Mouse (Mus musculus) hematopoietic stem cell, adult 5-6 weeks (primary cell): ENCODE data around the gene Plpp7. TPM values are rescaled to one million over a fixed set of nuclear protein-coding genes. Genes with fewer than 3 reads are reported as not detected.

Source experiments
- ATAC-seq, 2 experiments: fragments of 125-278 bp in 1 of 2; replicated peaks in 1 of 2; 2 replicates each; pipeline ENCODE4 v1.8.0; 2016 to 2017; ENCODE audit warnings: inconsistent platforms in 2 of 2, mild to moderate bottlenecking in 2 of 2, moderate number of reproducible peaks in 2 of 2, low read depth in 1 of 2, moderate TSS enrichment in 1 of 2; ENCODE audit not compliant: low FRiP score in 2 of 2, poor library complexity in 2 of 2, severe bottlenecking in 2 of 2, insufficient read depth in 1 of 2, low TSS enrichment in 1 of 2
- total RNA-seq: library from RNA; stranded (forward); fragments of 172-1452, 232-1000 nt; gene quantifications from 2 replicates; pipeline ENCODE4 v1.2.3, GENCODE M21; 2017

The Plpp7 gene
- 1.1 and 2.2 TPM in 2 replicates for total RNA-seq

DNA sequence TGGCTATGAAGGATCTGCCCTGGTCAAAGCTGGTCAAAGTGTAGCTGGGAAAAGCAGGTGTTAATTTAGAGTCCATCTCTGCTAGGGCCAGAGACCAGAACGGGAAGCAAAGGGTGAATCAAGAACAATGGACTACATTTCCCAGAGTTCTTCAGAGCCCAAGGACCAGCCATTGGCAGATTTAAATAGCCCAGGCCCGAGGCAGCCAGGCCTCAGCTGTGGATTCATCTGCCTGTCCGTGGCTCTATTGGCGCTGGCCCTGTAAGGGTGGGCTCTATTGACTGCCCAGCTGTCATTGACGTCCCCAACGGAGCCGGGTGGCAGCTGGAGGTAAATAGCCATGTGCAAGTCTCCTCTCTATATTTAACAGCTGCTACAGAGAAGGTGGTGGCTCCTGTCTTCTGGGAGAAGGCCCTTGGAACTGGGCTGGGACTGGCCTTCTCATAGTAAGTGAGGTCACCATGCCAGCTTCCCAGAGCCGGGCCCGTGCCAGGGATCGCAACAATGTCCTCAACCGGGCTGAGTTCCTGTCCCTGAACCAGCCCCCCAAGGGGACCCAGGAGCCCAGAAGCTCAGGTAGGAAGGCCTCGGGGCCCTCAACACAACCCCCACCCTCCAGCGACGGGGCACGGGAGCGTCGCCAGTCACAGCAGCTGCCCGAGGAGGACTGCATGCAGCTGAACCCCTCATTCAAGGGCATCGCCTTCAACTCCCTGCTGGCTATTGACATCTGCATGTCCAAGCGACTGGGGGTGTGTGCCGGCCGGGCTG, at the start of gene Plpp7:
TSS of gene Plpp7 (plus strand) at position 178 of the 771 bp plus-strand sequence.
- ATAC-seq: peak; percentile 68 to 87

DNA sequence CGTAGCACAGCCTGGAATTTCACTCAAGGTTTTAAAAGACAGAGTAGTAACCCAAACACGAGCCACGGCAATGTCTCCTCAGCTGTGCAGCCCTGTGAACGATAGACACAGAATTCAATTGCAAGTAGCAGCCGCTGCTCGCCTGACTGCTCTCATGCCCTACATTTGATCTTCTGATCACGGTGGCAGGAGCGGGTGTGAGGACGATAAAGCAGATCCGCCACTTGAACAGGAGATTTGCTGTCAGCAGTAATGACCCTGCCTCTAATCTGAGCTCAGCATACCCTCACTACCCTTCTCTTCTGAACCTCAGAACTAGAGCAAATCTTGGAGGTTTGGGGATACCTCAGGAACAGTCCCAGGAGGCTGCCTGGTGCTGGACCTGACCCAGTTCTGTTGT, 49.3 kb upstream of the Plpp7 start:
- no peak for ATAC-seq

DNA sequence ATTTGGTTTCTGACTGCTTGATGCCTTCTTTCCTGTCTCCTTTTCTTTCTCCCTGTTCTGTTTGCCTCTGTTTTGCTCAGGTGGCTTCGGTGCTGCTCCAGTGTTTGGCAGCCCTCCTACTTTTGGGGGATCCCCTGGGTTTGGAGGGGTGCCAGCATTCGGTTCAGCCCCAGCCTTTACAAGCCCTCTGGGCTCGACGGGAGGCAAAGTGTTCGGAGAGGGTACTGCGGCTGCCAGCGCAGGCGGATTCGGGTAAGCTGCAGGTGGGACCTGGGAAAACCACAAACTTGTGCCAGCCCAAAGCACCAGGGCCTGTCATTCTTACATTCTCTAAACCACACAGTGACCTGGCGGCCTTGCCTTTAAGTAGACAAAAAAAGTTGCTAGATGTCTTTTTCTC, 48.0 kb upstream of the Plpp7 start:
- peak; percentile 65 to 85 for ATAC-seq

DNA sequence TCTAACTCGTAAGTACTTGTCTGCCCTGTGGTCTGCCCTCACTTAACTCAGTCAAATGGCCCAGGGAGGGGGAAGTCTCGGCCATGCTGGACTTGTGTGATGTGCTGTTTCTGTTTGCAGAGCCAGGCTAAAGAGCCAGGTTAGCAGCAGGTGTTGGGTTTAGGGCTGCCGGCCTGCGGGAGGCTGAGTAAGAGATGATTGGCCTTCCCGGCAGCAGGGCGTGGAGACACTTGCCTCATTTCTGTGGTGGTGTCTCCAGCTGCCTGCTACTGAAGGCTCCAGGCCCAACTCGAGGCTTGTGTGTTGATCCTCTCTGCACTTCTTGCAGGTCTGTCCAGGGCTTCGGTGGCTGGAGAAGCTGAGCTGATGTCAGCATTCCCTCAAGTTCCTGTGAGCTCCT, 43.5 kb upstream of the Plpp7 start:
- no peak for ATAC-seq

DNA sequence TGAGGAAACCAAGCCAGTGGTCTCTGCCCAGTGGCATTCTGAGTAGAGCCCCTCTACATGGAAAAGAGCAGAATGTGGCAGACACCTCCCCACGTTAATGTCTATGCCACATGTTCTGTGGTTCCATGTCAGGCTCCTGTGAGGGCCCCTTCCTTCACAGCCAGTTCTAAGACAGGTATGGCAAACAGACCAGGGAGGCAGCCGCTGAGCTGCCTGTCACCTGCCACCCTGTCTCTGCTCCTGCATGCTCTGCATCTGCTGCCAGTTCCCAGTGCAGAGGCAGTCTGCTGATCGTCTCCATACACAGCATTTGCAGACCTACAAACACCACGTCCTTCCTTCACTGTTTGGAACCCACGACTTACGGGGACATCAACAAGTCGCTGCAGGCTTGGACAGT, 42.9 kb upstream of the Plpp7 start:
- no peak for ATAC-seq

DNA sequence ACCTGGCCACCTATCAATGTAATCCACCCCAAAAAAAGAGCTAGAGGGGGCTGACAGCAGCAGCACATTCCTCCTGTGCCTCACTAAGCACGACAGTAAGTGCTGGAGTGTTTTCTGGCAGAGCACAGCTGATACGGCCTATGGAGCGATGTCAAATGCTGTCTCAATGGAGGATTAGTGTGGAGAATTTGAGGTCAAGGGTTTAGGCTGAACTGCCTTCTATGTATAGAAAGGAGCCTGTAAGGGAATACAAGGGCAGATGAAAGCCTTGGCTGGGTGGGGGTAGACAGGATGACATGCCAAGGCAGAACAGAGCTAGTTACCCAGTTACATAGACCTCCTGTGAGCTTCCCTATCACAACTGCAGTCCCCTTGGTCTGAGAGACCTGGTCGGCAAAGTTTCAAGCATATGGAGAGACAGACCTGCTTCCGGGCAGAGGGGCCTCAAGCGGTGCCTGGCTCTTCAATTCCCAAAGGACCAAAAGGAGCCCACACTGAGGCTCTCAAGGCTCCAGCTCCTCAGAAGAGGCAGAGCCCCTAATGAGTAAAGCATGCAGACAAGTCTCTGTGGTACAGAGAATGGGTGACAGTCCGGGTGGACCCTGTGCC, 39.9 kb upstream of the Plpp7 start:
- no peak for ATAC-seq

DNA sequence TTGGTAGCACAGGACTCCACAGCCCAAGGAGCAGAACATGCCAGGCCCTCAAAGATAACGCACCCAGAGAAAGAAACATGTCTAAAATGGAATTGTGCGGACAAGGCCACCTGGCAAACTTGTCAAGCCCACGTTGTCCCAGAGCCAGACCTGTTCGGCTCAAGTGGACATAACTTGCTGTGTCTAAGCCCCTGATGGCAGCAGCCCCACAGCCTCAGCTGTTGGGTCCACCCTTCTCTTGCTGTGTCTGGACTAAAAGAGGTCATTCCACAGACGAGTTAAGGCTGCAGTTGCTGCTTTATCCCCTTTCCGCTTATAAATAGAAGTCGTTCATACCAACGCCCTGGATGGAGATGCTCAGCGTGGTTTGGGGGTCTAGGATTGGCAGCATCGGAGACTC, 38.8 kb upstream of the Plpp7 start:
- no peak for ATAC-seq

DNA sequence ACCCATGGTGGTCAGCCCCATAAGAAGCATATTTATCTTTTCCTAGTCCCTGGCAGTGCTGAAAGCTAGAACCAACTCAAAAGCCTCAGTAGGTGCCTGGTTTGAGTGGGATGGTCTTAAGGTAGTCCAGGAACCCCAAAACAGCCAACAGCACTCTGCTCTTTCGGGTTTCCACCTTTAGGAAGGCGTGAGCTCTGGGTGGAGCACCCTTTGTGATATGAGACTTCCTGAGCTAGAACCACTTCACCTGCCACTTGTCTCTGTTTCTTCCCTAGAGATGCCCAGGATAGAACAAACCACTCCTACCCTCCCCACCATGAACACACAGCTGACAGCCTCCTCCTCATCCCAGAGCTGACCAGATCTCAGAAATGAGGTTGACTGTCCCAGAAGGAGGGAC, 38.0 kb upstream of the Plpp7 start:
- no peak for ATAC-seq

DNA sequence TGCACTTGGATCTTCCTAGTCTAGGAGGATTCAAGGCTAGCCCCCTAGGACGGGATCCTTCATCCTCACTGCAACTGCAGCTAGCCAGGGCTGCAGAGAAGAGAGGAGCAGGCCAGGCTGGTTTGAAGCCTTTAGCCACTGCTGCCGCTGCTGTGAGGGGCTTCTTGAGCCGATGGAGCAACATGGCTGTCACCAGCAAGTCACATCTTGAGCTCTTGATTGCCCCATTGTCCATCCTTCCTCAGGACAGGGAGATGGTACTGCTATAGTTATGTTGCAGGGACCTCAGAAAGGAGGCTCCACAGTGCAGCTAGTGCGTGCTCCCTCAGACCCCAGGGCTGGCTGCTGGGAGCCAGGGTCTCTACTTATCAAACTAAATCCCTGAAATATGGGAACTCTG, 37.5 kb upstream of the Plpp7 start:
- no peak for ATAC-seq

DNA sequence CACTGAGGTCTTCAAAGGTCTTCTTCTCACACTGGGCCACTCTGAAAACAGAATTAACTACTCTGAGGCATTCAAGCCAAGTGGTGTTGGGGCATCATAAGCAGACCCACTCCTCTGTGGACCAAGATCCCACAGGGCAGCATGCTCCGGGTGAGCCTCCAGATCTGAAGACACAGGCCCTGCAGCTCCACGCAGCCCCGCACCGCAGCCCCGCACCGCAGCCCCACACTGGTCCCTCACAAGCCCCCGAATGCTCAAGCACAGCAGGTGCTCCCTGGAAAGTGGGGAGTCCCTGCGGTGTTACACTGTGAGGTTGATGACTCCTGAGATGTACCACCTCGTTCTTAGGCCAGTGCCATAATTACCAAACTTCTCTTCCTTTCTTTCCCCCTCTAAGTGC, 37.1 kb upstream of the Plpp7 start:
- ATAC-seq: no peak

DNA sequence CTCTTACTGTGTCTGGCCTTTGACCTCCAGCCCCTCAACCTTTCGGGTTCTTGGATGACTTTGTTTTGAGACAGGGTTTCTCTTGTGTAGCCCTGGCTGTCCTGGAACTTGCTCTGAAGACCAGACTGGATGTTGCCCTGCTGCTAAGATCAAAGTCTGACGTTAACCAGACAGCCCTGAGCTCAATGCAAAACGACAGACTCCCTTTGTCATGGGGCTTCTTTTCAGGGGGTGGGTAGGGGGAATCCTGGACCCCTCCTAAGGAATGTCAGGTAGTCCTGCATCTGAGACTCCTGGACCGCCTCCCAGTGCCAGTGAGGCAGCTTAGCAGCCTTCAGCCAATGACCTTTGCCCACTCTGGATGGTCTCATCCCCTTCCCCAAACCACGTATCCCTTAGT, 36.6 kb upstream of the Plpp7 start:
- no peak for ATAC-seq

DNA sequence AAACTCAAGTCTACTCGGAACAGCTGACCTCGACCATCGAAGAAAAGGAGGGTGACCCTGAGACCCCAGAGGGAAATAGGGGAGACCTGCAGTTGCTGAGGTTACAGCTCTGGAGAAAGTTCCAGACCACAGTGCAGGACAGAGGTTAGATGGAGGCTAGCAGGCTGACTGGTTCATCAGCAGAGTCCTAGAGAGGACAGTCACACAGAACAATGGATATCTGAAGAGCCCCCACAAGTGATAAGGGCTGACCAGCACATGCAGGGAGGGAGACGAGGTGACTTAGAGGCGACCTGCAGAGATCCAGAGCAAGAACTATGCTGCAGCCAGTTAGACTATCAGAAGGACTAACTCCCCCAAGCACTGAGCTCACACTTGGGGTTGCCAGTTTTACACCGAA, 35.7 kb upstream of the Plpp7 start:
- ATAC-seq: no peak

DNA sequence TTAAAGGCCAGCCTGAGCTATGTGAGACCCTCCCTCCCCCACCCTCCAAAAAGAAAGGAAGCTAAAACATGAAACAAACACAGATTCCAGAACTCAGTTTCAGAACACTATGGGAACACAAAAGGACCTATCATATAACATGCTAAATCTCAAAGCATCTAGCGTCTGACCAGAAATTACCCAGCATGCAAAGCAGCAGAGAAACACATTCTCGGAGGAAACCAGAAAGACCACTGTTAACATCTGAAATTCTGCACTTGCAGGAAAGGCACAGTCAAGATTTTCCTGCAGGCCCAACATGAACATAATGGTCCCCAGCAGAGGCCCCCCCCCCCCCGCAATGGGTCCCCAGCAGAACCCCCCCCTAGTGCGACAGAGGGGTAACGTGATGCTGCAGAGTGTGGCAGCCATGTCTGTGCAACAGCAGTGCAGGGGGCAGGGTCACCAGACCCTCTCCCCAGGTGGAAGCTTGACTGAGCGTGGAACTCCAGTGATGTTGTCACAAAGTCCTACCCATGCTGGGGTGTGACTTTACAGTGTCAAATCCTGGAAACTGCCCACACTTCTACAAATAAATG, 35.0 kb upstream of the Plpp7 start:
- no peak for ATAC-seq

DNA sequence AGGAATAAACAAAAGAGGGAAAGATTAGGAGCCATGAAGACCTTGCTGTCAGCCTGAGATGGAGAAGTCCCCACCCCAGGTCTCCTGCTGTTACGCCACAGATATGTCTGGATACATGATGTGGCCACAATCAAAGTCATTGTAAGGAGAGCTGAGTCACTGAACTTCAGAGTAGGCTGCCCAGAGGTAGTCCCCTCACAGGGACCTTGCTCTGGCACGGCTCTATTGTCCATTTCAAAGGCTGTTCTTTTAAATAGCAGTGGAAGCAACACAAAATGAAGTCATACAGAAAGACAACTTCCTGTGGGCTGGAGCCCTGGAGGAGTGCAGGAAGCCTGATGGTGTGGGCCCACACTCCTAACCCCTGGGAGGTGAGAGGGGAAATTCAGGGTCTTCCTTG, 34.1 kb upstream of the Plpp7 start:
- ATAC-seq: no peak

DNA sequence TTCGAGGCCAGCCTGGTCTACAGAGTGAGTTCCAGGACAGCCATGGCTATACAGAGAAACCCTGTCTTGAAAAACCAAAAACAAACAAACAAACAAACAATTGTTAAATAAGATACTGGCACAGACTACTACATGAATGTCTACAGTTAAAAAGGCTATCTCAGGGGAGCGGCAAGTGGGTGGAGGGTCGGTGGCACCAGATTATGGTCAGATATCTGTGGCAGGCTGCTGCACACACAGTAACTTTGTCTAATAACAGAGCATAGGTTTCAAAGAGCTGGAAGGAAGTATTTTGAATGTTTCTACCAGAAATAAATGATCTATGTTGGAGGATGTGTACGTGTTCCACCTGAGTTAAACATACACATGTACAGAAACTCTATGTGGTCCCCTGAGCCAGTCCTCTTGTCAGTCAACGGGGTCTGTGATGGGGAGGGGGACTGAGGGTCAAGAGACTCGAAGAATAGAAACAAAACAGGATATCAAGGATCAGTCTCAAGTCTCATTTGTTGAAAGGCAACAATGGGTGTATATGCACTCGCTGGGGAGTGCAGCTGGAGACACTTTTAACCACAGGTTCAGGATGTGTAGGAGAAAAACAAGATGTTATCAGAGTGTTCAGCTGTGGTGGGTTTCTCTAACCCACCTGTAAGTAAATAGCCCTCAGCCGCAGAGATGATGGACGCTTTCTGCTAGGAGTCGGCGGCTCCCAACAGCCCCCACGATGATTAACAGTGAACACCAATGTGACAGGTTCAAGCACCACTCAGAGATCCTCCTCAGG, 33.4 kb upstream of the Plpp7 start:
- ATAC-seq: no peak

DNA sequence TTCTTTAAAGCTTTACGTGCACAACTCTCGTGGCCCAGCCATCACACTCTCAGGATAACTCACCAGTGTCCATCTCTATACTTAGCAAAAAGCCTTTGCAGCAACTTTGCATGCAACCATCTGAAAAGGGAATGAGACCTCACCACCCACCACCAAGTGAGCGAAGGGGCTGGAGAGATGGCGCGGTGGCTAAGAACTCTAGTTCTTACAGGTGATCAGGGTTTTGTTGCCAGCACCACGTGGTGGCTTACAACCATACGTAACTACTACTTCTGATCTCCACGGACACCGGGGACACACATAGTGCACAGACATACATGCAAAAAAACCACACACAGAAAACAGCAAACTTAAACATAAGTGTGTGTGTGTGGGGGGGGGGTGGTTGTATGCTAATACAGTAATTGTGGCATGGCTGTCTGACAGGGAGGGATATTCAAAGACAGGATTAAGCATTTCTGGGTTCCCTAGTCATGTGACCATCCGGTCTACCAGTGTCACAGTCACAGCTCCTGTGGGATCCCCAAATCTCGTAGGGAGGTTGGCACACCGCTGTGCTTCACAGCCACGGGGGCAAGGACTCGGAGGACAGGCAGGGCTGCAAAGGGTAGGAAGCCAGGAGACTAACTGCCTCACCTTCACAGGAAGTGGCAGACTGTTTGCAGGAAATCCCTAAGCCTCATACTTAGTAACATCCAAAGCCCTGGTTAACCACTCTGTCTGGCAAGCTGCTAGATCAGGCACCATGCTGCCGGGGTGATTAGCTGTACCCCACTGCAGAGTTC, 32.5 kb upstream of the Plpp7 start:
- peak; percentile 58 to 65; a peak in 3 of 4 replicates for ATAC-seq

DNA sequence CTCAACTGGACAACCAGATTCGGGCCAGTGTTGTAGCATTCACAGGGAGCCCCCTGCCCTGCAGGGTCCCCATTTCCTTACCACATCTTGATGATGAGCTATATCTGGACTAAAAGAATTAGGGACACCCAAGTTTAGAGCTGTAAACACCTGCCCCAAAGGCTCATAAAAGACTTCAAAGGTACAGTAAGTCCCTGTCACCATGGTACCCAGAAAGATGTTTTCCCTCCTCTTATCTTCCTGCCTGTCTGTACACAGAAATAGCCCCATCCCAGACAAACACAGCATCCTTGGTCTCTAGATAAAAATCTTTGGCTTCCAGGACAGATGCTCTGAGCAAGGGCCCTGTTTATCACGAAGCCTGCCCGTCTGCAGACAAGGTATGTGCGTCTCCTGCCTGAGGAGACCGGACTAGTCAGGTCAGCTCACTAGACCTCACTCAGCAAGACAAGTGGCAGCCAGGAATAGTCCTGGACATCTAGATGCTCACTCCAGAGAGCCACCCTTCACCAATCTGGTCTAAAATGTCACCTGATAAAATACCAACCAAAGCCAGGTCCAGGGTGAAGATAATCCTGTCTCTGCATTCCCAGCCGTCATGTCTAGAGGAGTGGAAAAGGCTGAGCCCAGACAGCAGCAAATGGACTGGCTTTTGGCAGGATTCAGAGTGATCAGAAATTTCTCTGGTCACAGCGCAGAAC, 31.7 kb upstream of the Plpp7 start:
- ATAC-seq: no peak
